Mouse (Mus musculus) CH12.LX (cell line): ENCODE data around the gene Bysl. TPM values are rescaled to one million over a fixed set of nuclear protein-coding genes. Genes with fewer than 3 reads are reported as not detected.

Source experiments
- DNase-seq: peaks from one replicate; pipeline ENCODE4 v3.0.0-alpha.2; 2013; ENCODE audit errors: extremely low read depth
- H3K27ac ChIP-seq: 2 replicates; pipeline ENCODE4 v1.5.1; 2012; ENCODE audit warnings: low read depth, mild to moderate bottlenecking, control low read depth, moderate library complexity; ENCODE audit not compliant: insufficient read depth
- H3K27me3 ChIP-seq: replicated peaks from 2 replicates; pipeline ENCODE3; 2012; ENCODE audit warnings: inconsistent platforms
- H3K36me3 ChIP-seq, 2 experiments: replicated peaks in 1 of 2; 2 replicates each; pipeline versions ENCODE3 to v1.6.1; 2012; ENCODE audit warnings: inconsistent platforms in 1 of 2, low read length in 1 of 2, mild to moderate bottlenecking in 1 of 2, mixed read lengths in 1 of 2, moderate library complexity in 1 of 2; ENCODE audit not compliant: control insufficient read depth in 1 of 2, insufficient read depth in 1 of 2
- H3K4me1 ChIP-seq, 2 experiments: 2 replicates each; pipeline ENCODE4 v1.6.1; 2012; ENCODE audit warnings: inconsistent platforms in 1 of 2, moderate library complexity in 1 of 2; ENCODE audit not compliant: insufficient read depth in 2 of 2, control insufficient read depth in 1 of 2
- H3K4me2 ChIP-seq: 2 replicates; pipeline ENCODE4 v1.6.1; 2012; ENCODE audit warnings: low read depth, mild to moderate bottlenecking, control low read depth; ENCODE audit not compliant: poor library complexity, insufficient read depth, severe bottlenecking
- H3K4me3 ChIP-seq, 3 experiments: fragments of 150-350 bp in 1 of 3; sonication (generic) in 1 of 3; replicated peaks in 1 of 3; 2 replicates each; pipeline versions ENCODE3 to v1.5.1; 2011 to 2012; ENCODE audit warnings: low read depth in 2 of 3, low read length in 2 of 3, mild to moderate bottlenecking in 2 of 3, moderate library complexity in 2 of 3, control low read depth in 1 of 3, improper control_type of control experiment in 1 of 3, inconsistent platforms in 1 of 3, mixed read lengths in 1 of 3; ENCODE audit not compliant: poor library complexity in 1 of 3
- H3K79me2 ChIP-seq: replicated peaks from 2 replicates; pipeline ENCODE4 v1.6.1; 2012; ENCODE audit warnings: mild to moderate bottlenecking, moderate library complexity; ENCODE audit not compliant: control insufficient read depth, poor library complexity, insufficient read depth, severe bottlenecking; ENCODE audit errors: extremely low read depth
- H3K9ac ChIP-seq: 2 replicates; pipeline ENCODE4 v1.6.1; 2012; ENCODE audit warnings: low read depth, mild to moderate bottlenecking, control low read depth, moderate library complexity; ENCODE audit not compliant: insufficient read depth
- H3K9me3 ChIP-seq: replicated peaks from 2 replicates; pipeline ENCODE3; 2012; ENCODE audit warnings: low read length, inconsistent platforms, mixed read lengths
- CHD1 ChIP-seq: IDR thresholded peaks from 2 replicates; pipeline ENCODE4 v1.6.1; 2012; ENCODE audit warnings: low read depth, low read length, improper control_type of control experiment, inconsistent platforms
- CTCF ChIP-seq, 2 experiments: IDR thresholded peaks in 1 of 2; conservative IDR thresholded peaks in 1 of 2; 2 replicates each; pipeline ENCODE4 v1.5.1; 2011 to 2012; ENCODE audit warnings: low read depth in 2 of 2, low read length in 2 of 2, improper control_type of control experiment in 1 of 2, inconsistent platforms in 1 of 2, mild to moderate bottlenecking in 1 of 2, moderate library complexity in 1 of 2
- GABPA ChIP-seq: IDR thresholded peaks from 2 replicates; pipeline ENCODE4 v1.6.1; 2012; ENCODE audit warnings: low read depth, low read length, improper control_type of control experiment, inconsistent platforms; ENCODE audit not compliant: insufficient replicate concordance
- HCFC1 ChIP-seq: IDR thresholded peaks from 2 replicates; pipeline ENCODE4 v1.6.1; 2012; ENCODE audit warnings: low read depth, mild to moderate bottlenecking, inconsistent platforms, low read length, improper control_type of control experiment
- IRF4 ChIP-seq: IDR thresholded peaks from 2 replicates; pipeline ENCODE4 v1.6.1; 2014; ENCODE audit warnings: low read depth, mild to moderate bottlenecking, inconsistent platforms, low read length, improper control_type of control experiment
- MAZ ChIP-seq: IDR thresholded peaks from 2 replicates; pipeline ENCODE4 v1.6.1; 2012; ENCODE audit warnings: low read depth, mild to moderate bottlenecking, inconsistent platforms, low read length, improper control_type of control experiment, moderate library complexity
- MYC ChIP-seq: IDR thresholded peaks from 2 replicates; pipeline ENCODE4 v1.6.1; 2011; ENCODE audit warnings: low read depth, mild to moderate bottlenecking, improper control_type of control experiment, low read length
- NELFE ChIP-seq: IDR thresholded peaks from 2 replicates; pipeline ENCODE4 v1.6.1; 2011; ENCODE audit warnings: low read depth, low read length, improper control_type of control experiment
- NRF1 ChIP-seq: IDR thresholded peaks from 2 replicates; pipeline ENCODE4 v1.6.1; 2014; ENCODE audit warnings: low read depth, mild to moderate bottlenecking, inconsistent platforms, low read length, improper control_type of control experiment, moderate library complexity
- RAD21 ChIP-seq: IDR thresholded peaks from 2 replicates; pipeline ENCODE4 v1.6.1; 2011; ENCODE audit warnings: low read depth, mild to moderate bottlenecking, low read length, improper control_type of control experiment, moderate library complexity
- SMC3 ChIP-seq: IDR thresholded peaks from 2 replicates; pipeline ENCODE4 v1.6.1; 2011; ENCODE audit warnings: low read depth, low read length, improper control_type of control experiment
- ZNF384 ChIP-seq: IDR thresholded peaks from 2 replicates; pipeline ENCODE4 v1.6.1; 2012; ENCODE audit warnings: low read depth, low read length, improper control_type of control experiment, inconsistent platforms
- dilution Hi-C: fragments of 300-500 bp; cut with MboI; formaldehyde crosslinking; loops from 2 replicates; pipeline ENCODE4 v1.14.3; 2020; ENCODE audit warnings: low sequenced_read_pairs; ENCODE audit not compliant: extremely low pct_unique_long_range_greater_than_20kb, extremely low pct_ligation_motif_present
- in situ Hi-C: fragments of 300-500 bp; cut with MboI; formaldehyde crosslinking; loops from 3 replicates; pipeline ENCODE4 v1.14.3; 2019; ENCODE audit warnings: low sequenced_read_pairs, low pct_ligation_motif_present, low pct_unique_long_range_greater_than_20kb, mixed read lengths
- polyA plus RNA-seq: library from polyadenylated mRNA; unstranded; fragments of >175 nt; gene quantifications from 2 replicates; pipeline ENCODE4 v1.2.1, GENCODE M21; 2012; ENCODE audit warnings: low read depth; ENCODE audit not compliant: insufficient read length
- total RNA-seq, 2 experiments: library from RNA; depleted of rRNA; stranded (reverse); fragments of 300-350 nt in 1 of 2; fragments of >200 nt in 1 of 2; gene quantifications; 2 replicates each; pipeline ENCODE4 v1.2.3; 2012 to 2014

Gene Bysl
- total and polyA plus RNA-seq, 3 experiments: 24.0 to 60.5 (median 28.0) TPM

DNA sequence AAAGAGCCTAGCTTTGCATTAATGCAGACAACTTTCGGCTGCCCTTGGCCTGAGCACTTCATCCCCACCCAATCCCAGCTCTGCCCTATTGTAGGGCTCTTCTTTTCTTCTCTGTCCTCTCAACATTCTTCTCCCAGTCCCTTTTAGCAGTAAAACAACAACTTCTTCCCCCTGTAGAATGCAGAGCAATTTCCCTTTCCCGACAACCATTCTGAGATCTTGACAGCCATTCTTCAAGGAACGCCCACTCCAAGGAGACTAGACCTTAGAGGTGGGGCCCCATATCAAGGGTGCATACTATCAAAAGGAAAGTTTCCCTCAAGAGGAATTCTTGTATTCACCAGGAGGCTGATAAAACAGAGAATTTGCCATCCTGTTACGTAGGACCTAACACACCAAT is 37.7 kb upstream of the Bysl start (continued):
- no peak for TF ChIP-seq MYC
- no peak for TF ChIP-seq MAZ

DNA sequence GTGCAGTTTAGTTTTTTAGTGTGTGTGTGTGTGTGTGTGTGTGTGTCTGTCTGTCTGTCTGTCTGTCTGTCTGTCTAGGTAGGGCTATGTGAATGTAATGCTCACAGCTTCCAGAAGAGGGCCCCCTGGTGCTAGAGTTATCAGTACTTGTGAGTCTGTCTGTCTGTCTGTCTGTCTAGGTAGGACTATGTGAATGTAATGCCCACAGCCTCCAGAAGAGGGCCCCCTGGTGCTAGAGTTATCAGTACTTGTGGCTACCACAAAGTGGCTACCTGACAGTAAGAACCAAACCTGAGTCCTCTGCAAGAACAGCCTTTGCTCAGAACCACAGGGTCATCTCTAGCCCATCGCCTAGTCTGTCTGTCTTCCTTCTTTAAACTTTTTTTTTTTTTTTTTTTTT is 35.4 kb upstream of the Bysl start:
- H3K9me3 ChIP-seq: no peaks in the 10 kb centered on the region
- no peak overlapping the region for H3K4me2 ChIP-seq
- no peaks in the 10 kb centered on the region for H3K27me3 ChIP-seq
- H3K27ac ChIP-seq: no peak overlapping the region
- DNase-seq: peak; percentile 91
- dilution Hi-C loops (no loop called here), in situ Hi-C loops (no loop called here)
- TF ChIP-seq ZNF384: peak; percentile 63
- no peak for TF ChIP-seq NRF1
- TF ChIP-seq HCFC1: no peak
- peak; percentile 72 for TF ChIP-seq SMC3
- peak; percentile 44; the same call in 1 of the 2 replicates for TF ChIP-seq NELFE
- TF ChIP-seq IRF4: peak; percentile 30; the same call in 1 of the 2 replicates
- TF ChIP-seq RAD21: peak; percentile 77
- peak; percentile 72 to 91 for TF ChIP-seq CTCF (conservative IDR thresholded peaks at IDR 0.05 in 1 of 2, IDR thresholded peaks at IDR 0.05 in 1 of 2; ENCODE audit: low read depth in 2 of 2, low read length in 2 of 2)
- TF ChIP-seq GABPA: no peak
- no peak for TF ChIP-seq CHD1
- no peak overlapping the region for H3K4me3 ChIP-seq
- no peaks in the 10 kb centered on the region for H3K36me3 ChIP-seq
- H3K4me1 ChIP-seq: no peaks in the 10 kb centered on the region
- no peaks in the 10 kb centered on the region for H3K79me2 ChIP-seq
- H3K9ac ChIP-seq: no peak overlapping the region

DNA sequence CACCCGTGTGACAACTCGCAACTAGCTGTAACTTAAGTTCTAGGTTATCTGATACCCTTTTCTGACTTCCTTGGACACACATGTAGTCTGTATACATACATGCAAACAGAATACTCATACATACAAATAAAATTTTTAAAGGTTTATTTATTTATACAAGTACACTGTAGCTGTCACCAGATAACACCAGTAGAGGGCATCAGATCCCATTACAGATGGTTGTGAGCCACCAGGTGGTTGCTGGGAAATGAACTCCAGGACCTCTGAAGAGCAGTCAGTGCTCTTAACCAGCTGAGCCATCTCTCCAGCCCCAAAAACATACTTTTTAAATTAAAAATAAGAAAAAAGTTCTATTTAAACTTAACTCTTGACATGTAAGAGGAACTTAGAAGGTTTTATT is 31.7 kb upstream of the Bysl start:
- H3K27ac ChIP-seq: no peak overlapping the region
- no peaks in the 10 kb centered on the region for H3K27me3 ChIP-seq
- H3K36me3 ChIP-seq: no peaks in the 10 kb centered on the region
- H3K4me2 ChIP-seq: no peak overlapping the region
- H3K4me1 ChIP-seq: no peaks in the 10 kb centered on the region
- H3K79me2 ChIP-seq: no peaks in the 10 kb centered on the region
- dilution Hi-C loops (no loop called here), in situ Hi-C loops (no loop called here)
- peak; percentile 7; the same call in 1 of the 2 replicates for TF ChIP-seq SMC3
- TF ChIP-seq CTCF (conservative IDR thresholded peaks at IDR 0.05 in 1 of 2, IDR thresholded peaks at IDR 0.05 in 1 of 2; ENCODE audit: low read depth in 2 of 2, low read length in 2 of 2): peak in 1 of 2 experiments; percentile 55; a peak in 2 of 4 replicates
- no peak for TF ChIP-seq GABPA
- no peak overlapping the region for H3K4me3 ChIP-seq
- peak; percentile 5 for DNase-seq
- no peak overlapping the region for H3K9ac ChIP-seq
- H3K9me3 ChIP-seq: no peaks in the 10 kb centered on the region
